Mouse (Mus musculus) forebrain, postnatal 0 days (tissue): ENCODE measurements around the gene Rab10. TPM values are rescaled to one million over a fixed set of nuclear protein-coding genes. Genes with fewer than 3 reads are reported as not detected.
A peak's percentile ranks its signal among the peaks of the same experiment; 100 is the strongest.

Experiments
- ATAC-seq: fragments of 200-750 bp; cut with Nextera tagmentation; 2 replicates; pipeline ENCODE4 v1.8.0; 2017; ENCODE audit warnings: mild to moderate bottlenecking, moderate library complexity
- DNase-seq: peaks from one replicate; pipeline ENCODE4 v3.0.0-alpha.2; 2015
- H3K27ac ChIP-seq: fragments of 300-500 bp; sonication (generic); 2 replicates; pipeline ENCODE4 v1.5.1; 2014; ENCODE audit warnings: low read depth, mild to moderate bottlenecking, antibody characterized with exemption, low read length, moderate library complexity, mixed read lengths
- H3K27me3 ChIP-seq: fragments of 300-500 bp; sonication (generic); 2 replicates; pipeline ENCODE4 v1.6.1; 2014; ENCODE audit warnings: mild to moderate bottlenecking, low read length, mixed read lengths; ENCODE audit not compliant: insufficient read depth
- H3K36me3 ChIP-seq: fragments of 300-500 bp; sonication (generic); 2 replicates; pipeline ENCODE4 v1.6.1; 2014; ENCODE audit warnings: mild to moderate bottlenecking, moderate library complexity; ENCODE audit not compliant: insufficient read depth
- H3K4me1 ChIP-seq: fragments of 300-500 bp; sonication (generic); 2 replicates; pipeline ENCODE4 v1.6.1; 2014; ENCODE audit warnings: antibody characterized with exemption; ENCODE audit not compliant: insufficient read depth
- H3K4me2 ChIP-seq: fragments of 300-500 bp; sonication (generic); 2 replicates; pipeline ENCODE4 v1.6.1; 2014; ENCODE audit warnings: low read depth, mild to moderate bottlenecking, moderate library complexity
- H3K4me3 ChIP-seq: fragments of 300-500 bp; sonication (generic); 2 replicates; pipeline ENCODE4 v1.5.1; 2014; ENCODE audit warnings: low read depth, low read length, mixed read lengths
- H3K9ac ChIP-seq: fragments of 300-500 bp; sonication (generic); 2 replicates; pipeline ENCODE4 v1.6.1; 2014; ENCODE audit warnings: mild to moderate bottlenecking
- H3K9me3 ChIP-seq: fragments of 300-500 bp; sonication (generic); 2 replicates; pipeline ENCODE4 v1.6.1; 2016; ENCODE audit warnings: low read length
- CTCF ChIP-seq: sonication (generic); IDR thresholded peaks from 2 replicates; pipeline ENCODE4 v1.5.1; 2016; ENCODE audit warnings: antibody characterized with exemption, control low read depth, low read depth
- WGBS: fragments of 180-500 bp; shearing (Covaris S2); extraction: QIAGEN DNeasy Blood & Tissue Kit; methylation state at CpG from one replicate; pipeline ENCODE4 v1.1.7; 2014; 5-methylcytosine and 5-hydroxymethylcytosine counted together
- polyA plus RNA-seq: library from polyadenylated mRNA; unstranded; fragments of >200 nt; fragmentation: Nextera tagmentation; extraction: Ambion mirVana; gene quantifications from 2 replicates; pipeline ENCODE4 v1.2.1, GENCODE M21; 2015
- total RNA-seq: library from RNA; depleted of rRNA; stranded (reverse); fragments of >200 nt; gene quantifications from 2 replicates; pipeline ENCODE4 v1.2.3, GENCODE M21; 2014

Rab10 gene
- total and polyA plus RNA-seq, 2 experiments from 2014 or later = 151 to 237 TPM

- Histone ChIP-seq H3K9me3 (no peaks in the 10 kb centered on the region), H3K4me1 (no peaks in the 10 kb centered on the region), H3K9ac (no peak overlapping the region), H3K4me3 (no peak overlapping the region), H3K4me2 (no peak overlapping the region), H3K27ac (no peak overlapping the region), H3K27me3 (no peaks in the 10 kb centered on the region), H3K36me3 (peaks cover 22% of the 10 kb centered on the region)
- TF ChIP-seq CTCF = no peak
- 77% methylated on average over 16 of the region's 16 CpGs for WGBS
- DNase-seq (peak; percentile 60), ATAC-seq (no peak)
Observed at GRCm38 (mm10) chr12:3238361-3239051, 71.3 kb downstream of the Rab10 start.

- ATAC-seq = no peak
Observed at GRCm38 (mm10) chr12:3237799-3238198, 72.0 kb downstream of the Rab10 start.

GRCm38 (mm10) chr12:3236831-3237681 lies 72.7 kb downstream of the Rab10 start:
- Histone ChIP-seq H3K4me2 (no peak overlapping the region), H3K36me3 (peaks cover 22% of the 10 kb centered on the region), H3K27ac (no peak overlapping the region), H3K9me3 (no peaks in the 10 kb centered on the region), H3K27me3 (no peaks in the 10 kb centered on the region), H3K9ac (no peak overlapping the region), H3K4me3 (no peak overlapping the region), H3K4me1 (no peaks in the 10 kb centered on the region)
- no peak for TF ChIP-seq CTCF
- ATAC-seq (no peak), DNase-seq (no peak)
- 96% methylated on average over 12 of the region's 12 CpGs for WGBS

More at GRCm38 (mm10) chr12:3237799-3238198, 72.0 kb downstream of the Rab10 start:
- no peak for DNase-seq
- no peak for TF ChIP-seq CTCF
- WGBS = 66% methylated on average over 5 of the region's 5 CpGs
- no peaks in the 10 kb centered on the region for H3K4me1 ChIP-seq
- H3K27me3 ChIP-seq = no peaks in the 10 kb centered on the region
- H3K27ac ChIP-seq = no peak overlapping the region
- no peaks in the 10 kb centered on the region for H3K9me3 ChIP-seq
- no peak overlapping the region for H3K4me3 ChIP-seq
- H3K4me2 ChIP-seq = no peak overlapping the region
- peaks cover 22% of the 10 kb centered on the region for H3K36me3 ChIP-seq
- H3K9ac ChIP-seq = no peak overlapping the region

- Histone ChIP-seq H3K9ac (peak overlapping the region; percentile 54), H3K4me3 (peak overlapping the region; percentile 50), H3K9me3 (no peaks in the 10 kb centered on the region), H3K4me2 (peak overlapping the region; percentile 42), H3K27me3 (no peaks in the 10 kb centered on the region), H3K27ac (peak overlapping the region; percentile 89), H3K4me1 (no peaks in the 10 kb centered on the region), H3K36me3 (peaks cover 22% of the 10 kb centered on the region)
- no peak for DNase-seq
- ATAC-seq = no peak
- 43% methylated on average over 14 of the region's 14 CpGs for WGBS
- TF ChIP-seq CTCF = no peak
Observed at GRCm38 (mm10) chr12:3236163-3236641, 73.6 kb downstream of the Rab10 start.

- no peaks in the 10 kb centered on the region for H3K9me3 ChIP-seq
- 9% methylated on average over 39 of the region's 39 CpGs for WGBS
- H3K4me2 ChIP-seq = peak overlapping the region; percentile 42
- H3K9ac ChIP-seq = peak overlapping the region; percentile 54
- peaks cover 20% of the 10 kb centered on the region for H3K36me3 ChIP-seq
- peak overlapping the region; percentile 50 for H3K4me3 ChIP-seq
- H3K27me3 ChIP-seq = no peaks in the 10 kb centered on the region
- peak overlapping the region; percentile 89 for H3K27ac ChIP-seq
- no peaks in the 10 kb centered on the region for H3K4me1 ChIP-seq
- peak; percentile 89 for ATAC-seq
- peak; percentile 97 for DNase-seq
- peak; percentile 94 for TF ChIP-seq CTCF
Observed at GRCm38 (mm10) chr12:3235646-3236161, 74.1 kb downstream of the Rab10 start.

GRCm38 (mm10) chr12:3235124-3235631 lies 74.6 kb downstream of the Rab10 start:
- Histone ChIP-seq H3K4me3 (peak overlapping the region; percentile 50), H3K9me3 (no peaks in the 10 kb centered on the region), H3K4me2 (peak overlapping the region; percentile 50), H3K4me1 (no peaks in the 10 kb centered on the region), H3K27ac (peak overlapping the region; percentile 89), H3K9ac (peak overlapping the region; percentile 54), H3K36me3 (peaks cover 16% of the 10 kb centered on the region), H3K27me3 (no peaks in the 10 kb centered on the region)
- peak; percentile 97 for DNase-seq
- ATAC-seq = peak; percentile 93
- 18% methylated on average over 34 of the region's 36 CpGs for WGBS
- no peak for TF ChIP-seq CTCF

- no peak for TF ChIP-seq CTCF
- Histone ChIP-seq H3K4me3 (no peak overlapping the region), H3K27me3 (no peaks in the 10 kb centered on the region), H3K4me2 (no peak overlapping the region), H3K36me3 (peaks cover 6% of the 10 kb centered on the region), H3K9ac (no peak overlapping the region), H3K9me3 (no peaks in the 10 kb centered on the region), H3K4me1 (no peaks in the 10 kb centered on the region), H3K27ac (no peak overlapping the region)
- DNase-seq (no peak), ATAC-seq (no peak)
- WGBS = 83% methylated on average over 1 of the region's 1 CpGs
Observed at GRCm38 (mm10) chr12:3234061-3234460, 75.7 kb downstream of the Rab10 start.
